Mouse (Mus musculus) ES-CJ7 (cell line): ENCODE results near the gene Rnf145.

ENCODE experiments used
- DNase-seq: peaks from one replicate; pipeline ENCODE4 v3.0.0; 2011; ENCODE audit warnings: low read depth, low spot score

The Rnf145 gene

DNA sequence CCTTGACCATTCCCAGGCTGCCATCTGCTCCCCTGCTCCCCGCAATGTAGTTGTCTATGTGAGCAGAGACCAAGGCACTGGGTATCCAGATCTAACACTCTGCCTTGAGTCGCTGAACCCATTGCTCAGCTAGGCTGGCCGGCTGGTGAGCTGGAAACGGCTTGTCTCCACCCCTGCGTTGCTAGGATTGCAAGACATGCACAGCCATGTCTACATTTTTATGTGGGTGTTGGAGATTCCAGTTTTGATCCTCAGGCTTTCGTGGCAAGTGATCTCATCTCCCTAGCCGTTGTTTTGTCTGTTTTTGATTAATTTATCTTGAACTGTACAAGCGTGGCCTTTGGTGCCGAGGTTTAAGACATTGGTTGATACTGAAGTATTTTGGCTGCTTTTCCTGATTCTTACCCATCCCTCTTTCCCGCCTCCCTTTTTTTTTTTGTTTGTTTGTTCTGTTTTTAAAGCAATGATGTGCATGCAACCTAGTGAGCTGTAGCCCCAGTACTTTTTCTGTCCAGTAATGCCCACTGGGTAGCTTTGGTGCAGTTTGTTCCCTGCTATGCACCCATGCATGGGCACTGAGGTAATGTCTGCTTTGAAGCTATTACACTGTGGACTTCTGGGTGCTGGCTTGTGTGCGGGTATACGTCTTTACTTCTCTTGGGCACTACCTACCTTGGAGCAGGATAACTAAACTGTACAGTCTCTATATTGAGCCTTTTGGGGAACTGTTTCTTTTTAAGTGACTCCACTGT is 16.4 kb downstream of the Rnf145 start:
- no peak for DNase-seq

DNA sequence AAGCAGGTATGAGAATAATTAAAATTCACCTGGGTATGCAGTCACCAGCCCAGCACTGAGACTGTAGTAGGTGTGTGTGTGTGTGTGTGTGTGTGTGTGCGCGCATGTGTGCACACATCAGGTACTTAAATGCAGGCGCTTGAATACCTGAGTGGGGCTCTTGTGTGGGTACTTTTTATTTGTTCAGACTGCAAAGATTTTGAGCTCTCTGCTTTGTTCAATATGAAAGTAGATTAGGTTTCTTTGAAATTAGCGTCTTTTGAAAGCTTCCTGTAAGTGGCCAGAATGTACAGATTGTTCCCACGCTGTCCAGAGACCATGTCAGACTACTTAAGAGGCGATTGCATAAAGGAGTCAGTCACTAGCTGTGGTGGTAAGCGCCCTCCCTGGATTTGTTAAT is 18.6 kb downstream of the Rnf145 start:
- DNase-seq: no peak

DNA sequence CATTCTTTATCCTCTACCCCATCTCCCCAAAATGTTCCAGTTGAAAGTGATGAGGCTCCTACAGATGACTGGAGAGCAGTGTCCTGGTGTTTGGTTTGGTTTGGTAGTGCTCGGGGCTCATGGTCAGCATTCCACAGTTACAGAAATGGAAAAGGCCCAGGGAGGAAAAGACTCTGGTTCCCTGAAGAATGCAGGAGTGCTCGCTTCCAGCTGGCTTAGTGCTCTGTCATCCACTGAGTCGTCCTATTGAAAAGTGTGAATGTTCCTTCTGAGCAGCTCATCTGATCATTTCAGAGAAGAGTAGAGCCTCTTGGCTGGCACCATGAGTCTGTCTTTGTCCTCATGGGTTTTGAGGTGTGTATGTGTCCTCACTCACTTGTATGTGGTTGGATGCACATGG is 19.3 kb downstream of the Rnf145 start:
- DNase-seq: no peak

DNA sequence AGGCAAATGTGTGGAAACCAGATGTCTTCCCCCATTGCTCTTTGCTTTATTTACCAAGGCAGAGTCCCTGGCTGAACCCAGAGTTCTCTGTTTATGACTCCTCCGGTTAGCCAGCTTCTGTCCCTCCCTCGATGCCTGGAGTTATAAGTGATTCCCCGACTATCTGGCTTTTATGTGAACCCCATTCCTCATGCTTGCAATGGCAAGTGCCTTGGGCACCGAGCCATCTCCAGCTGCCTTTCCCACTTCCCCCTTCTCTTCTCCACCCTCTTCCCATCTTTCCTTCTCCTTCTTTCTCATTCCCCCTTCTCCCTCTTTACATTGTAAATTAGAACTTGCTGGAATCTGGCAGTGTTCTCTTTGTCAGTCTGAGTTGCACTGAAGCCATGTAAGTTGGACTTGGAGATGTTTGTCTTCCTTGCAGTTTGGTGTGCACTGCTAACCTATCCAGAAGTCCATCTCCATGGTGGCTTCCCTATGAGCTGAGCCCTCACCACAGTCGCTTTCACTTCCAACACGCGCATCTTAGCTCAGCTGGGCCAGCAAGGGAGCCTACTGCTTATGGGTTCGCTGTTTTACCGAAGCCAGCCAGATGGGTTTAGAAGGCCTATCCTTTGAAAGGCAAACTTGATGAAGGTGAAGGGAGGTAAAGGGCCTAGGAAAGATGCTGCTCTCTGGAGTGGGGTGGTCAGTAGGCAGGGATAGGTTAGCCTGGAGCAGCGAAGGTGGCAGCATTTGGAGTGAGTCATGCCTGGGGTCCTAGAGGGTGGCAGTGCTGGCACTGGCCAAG is 19.9 kb downstream of the Rnf145 start:
- no peak for DNase-seq

DNA sequence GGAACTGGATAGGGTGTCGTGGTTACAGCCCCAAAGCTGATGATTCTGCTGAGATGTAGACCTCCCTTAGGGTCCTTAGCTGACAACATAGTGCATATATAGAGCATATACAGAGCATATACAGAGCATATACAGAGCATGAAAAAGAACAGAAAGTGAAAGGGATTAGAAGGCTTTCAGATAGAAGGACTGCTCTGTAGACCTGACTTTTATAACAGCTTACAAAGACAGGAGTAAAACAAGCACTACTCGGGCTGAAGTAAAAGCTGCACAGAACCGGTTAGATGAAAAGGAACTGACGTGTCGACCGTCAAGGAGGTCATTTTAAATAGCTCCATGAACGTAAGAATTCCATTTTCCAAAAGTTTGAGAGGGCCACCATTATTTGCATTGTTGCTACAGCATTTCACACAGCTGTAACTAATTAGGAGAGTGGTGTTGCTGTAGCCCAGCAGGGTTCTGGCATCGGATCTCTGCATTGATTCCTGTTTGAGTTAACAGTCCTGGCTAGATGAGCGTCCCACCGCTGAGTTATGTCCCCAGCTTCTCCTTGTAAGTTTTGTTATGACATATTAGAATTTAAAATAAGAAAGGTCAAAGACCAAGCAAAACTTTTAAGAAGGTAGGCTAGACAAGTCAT is 20.6 kb downstream of the Rnf145 start:
- DNase-seq: no peak

DNA sequence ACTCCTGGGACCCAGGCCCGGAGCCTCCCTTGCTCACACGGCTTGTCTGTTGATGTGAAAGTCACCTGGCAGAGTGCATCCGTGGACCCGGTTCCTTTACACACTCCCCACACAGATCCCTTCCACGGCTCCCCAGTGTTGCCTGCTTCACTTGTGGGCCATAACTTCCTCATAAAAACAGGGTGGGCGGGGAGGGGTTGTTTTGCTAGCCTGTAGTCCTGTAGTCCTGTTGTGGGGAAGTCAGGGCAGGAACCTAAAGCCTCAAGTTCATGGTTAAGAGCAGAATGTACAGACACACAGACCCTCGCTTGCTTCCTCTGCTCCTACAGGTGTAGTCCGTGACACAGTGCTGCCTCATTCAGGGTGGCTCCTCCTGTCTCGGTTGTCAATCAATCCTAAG is 21.5 kb downstream of the Rnf145 start:
- DNase-seq: no peak

DNA sequence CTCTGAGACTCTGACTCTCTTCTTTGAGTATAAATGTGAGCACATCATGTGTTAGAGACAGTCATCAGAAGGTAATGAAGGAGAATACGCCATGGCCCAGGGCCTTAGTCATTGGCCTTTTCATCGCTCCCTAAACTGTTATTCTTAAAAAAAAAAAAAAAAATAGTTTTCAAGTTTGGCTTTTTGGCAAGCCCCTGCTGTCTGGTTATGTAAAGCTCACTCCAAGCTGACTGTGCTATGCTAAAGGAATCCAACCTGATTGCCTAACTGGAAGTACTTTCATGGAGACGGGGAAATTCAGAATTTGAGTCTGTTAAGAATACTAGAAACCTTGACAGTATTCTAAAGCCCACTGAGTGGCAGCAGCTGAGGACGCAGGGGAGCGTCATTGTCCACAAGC is 22.5 kb downstream of the Rnf145 start:
- DNase-seq: no peak

DNA sequence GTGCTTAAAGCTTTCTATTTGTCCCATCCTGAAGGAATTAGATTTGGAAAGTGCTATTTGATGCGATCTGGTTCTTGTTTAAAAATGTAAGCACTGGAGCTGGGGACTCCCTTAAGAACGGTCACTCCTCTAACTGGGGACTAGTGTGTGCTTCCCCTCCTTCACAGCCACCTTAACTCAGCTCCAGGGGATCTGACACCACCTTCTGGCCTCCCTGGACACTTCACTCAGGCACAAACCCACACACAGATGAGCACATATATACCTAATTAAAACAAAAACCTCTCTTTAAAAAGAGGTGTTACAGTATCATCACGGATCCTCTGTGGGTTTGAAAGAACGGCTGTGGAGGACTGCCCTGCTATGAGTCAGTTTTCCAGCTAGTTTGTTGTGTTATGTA is 23.0 kb downstream of the Rnf145 start:
- no peak for DNase-seq

DNA sequence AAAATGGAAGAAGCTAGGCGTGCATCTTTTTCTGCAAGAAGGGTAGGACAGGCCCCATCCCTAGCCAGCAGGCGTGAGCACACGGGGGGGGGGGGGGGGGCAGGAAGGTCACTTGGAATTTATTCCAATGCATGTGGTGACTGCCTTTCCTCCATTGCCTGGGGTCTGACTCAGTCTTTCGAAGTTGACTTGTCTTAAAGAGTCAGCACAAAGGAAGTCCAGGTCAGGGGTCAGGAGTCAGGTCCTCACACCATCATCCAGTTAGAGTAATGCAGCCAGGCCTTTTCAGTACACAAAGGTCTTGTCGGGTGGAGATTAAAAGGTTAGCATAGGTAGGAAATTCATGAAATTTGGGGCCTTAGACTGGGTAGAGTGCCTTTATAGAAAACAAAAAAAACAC is 24.8 kb downstream of the Rnf145 start:
- DNase-seq: no peak

DNA sequence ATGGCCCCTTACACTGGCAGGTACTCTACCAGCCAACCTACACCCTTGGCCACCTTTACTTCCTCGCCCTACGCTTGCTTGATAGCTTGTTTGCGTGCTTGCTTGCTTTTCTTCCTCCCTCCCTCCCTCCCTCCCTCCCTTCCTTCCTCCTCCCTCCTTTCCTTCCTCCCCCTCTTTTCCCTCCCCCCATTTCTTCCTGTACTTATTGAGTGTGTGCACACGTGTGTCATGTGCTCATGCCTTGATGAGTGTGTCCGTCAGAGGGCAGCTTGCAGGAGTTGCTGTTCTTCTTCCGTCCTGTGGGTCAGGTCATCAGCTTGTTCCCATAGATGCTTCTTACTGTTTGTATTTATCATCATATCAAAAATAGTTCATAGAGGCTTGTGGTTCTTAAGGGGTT is 25.2 kb downstream of the Rnf145 start:
- no peak for DNase-seq

DNA sequence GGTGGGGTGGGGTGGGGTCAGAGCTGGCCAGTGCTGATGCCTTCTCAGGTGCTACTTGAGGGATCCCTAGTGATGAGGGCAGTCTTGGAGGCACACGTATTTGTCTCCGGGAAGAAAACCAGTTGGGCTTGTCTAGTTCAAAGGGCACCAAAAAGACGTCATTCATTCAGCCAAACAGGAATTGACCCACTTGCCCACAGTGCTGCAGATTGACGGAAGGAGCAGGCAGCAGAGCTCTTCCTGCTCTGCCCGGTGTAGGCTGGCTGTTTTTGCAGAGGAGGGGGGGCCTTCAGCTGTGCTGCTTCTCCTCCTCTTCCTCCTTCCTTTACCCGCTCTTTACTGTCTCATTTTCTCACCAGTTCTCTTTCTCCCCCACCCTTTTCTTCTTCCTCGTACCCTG is 26.4 kb downstream of the Rnf145 start:
- no peak for DNase-seq

DNA sequence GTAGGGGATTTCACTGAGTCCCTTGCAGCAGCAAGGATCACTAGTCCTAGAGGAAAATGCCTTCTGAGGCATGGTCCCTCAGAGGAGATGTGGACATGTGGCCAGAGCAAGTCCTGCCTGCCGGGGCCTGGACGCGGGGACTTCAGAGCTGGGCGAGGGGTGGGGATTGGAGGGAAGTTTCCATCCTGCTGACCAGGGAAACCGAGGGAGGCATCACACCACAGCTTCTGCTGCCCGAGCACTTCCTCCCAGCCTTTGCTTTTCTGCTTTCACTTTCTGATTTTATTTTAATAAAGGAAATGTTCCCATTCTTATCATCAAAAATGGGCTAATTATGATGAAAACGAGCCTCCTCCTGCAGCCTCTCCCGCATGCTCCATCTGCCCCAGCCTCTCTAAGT is 27.5 kb downstream of the Rnf145 start:
- no peak for DNase-seq

DNA sequence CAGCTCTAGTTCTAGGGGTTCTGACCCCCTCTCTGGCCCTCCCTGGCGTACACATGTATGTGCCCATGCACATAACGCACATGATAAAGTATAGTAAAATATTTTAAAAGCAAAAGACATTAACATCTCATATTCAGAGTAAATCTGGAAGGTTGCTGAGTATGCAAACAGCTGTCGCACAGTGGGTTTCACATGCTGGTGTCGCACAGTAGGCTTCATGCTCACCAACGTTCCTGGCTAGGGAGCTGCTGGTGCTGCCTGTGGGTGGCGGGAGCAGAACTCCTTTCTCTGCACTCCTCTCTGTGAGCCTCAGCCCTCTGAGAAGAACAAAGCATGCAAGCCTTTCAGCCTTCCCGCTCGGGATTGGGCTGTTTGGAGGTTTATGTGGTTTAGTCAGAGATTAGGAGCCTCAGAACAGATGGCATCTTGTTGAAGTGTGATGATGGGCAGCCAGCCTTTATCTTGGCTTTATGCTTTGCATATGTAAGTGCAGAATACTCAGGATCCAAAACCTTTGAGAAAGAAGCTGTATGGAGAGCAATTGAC is 29.0 kb downstream of the Rnf145 start:
- DNase-seq: no peak

DNA sequence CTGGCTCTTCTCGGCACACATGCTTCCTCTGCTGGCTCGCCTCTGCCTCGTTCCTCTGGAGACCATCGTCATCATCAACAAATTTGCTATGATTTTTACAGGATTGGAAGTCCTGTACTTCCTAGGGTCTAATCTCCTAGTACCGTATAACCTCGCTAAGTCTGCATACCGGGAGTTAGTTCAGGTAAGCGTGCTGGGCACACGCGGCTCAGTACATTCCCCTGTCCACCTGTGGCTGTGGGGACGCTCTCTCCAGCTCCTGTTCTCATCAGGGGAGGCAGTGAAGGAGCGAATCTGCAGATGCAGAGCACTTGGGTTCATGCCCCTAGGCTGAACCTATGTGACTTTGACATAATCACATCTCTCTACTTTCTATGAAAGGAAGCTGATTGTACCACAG is 30.1 kb downstream of the Rnf145 start:
- no peak for DNase-seq

DNA sequence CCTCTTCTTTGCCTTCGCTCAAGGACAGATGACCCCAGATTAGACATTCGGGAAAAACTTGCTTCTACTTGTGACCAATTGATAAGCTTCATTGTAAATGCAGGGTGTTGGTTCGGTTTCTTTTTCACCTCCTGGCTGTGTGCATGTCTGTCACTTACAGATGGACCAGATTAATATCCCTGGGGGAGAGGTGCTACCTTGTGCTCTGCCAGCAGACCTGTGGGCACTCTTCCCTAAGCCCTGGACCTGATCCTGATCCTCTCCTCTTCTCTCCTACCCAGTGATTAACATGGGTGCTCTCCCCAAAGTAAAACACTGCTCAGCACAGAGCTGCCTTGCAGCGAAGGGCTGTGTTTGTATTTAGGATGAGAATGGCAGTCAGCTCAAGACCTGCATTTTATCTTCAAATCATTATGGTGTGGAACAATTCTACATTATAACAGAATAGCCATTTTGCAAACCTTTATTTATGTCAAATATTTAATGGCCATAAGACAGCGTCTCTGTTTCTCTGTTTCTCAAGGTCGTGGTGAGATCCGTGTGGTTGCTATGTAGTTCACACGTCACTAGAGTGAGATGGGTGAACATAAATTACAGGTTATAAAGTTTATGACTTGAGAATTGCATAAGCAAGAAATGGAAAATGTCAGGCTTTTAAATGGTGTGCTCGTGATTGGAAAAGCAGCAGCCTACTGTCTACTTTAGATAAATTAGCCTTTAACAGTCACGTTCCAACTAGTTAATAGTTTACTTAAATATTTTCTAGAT is 30.9 kb downstream of the Rnf145 start:
- DNase-seq: no peak

DNA sequence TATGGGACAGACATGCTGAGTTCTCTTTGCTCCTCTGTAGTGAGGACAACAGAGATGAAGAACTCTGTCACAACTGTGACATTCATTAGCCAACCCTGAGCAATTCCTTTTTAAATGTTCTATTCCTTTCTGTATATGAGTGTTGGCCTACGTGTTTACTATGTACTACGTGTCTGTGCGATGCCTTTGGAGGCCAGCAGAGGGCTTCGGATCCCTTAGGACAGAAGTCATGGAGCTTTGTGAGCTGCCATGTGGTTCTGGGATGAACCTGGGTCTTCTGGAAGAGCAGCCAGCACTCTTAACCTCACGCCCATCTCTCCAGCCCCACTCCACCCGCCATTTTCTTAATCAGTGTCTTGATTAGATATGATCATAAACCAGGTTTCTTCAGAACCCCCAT is 32.2 kb downstream of the Rnf145 start:
- peak; percentile 77 for DNase-seq

DNA sequence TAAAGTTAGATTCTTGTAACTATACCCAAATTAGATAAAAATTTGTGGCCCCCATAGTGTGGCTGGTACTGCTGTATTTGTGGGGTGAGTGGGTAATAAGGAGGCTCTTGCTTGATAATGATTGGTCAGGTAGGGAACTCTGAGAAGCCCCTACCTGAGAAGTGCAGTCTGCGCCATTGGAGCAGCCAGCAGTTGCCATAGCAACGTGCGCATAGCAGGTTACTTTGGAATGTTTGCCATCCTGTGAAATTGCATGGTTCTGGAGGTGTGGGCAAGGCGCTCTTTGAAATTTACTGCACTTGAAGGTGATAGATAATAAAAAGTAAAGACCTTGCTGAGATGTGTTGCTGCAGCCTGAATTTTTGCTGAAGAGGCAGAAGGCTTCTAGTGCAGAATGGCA is 35.6 kb downstream of the Rnf145 start:
- DNase-seq: no peak

DNA sequence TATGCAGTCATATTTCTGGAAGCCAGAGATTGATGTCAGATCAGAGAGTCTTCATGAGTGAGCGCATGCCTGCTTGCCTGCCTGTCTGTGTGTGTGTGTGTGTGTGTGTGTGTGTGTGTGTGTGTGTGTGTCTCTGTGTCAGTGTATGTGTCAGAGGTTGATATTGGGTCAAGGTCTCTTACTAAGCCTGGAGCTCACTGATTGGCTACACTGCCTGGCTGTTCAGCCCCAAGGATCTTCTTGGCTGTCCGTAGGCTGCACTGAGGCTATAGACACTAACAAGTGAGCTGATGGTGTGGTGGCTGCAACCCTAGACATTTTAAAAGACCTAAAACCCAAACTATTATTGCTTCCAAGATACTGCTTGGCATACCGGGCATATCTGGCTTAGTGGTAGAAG is 39.8 kb downstream of the Rnf145 start:
- DNase-seq: no peak

DNA sequence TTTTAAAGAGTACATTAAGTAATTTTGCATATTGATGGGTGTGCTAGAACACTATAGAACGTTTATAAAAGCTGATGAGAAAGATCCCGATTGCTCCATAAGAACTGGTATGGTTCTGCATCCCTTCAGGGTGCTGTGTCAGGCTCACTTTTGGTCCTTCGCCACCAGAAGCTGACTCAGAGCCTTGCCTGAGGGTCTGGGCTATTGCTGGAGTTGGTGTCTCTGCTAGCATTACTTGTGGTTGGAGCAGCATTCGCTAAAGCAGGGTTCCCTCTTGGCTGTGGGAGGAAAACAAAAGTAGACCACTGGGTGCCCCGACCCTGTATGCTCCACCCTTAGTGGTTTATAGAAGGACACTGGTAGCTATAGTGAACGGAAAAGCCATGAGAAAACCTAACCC is 40.7 kb downstream of the Rnf145 start:
- DNase-seq: no peak

DNA sequence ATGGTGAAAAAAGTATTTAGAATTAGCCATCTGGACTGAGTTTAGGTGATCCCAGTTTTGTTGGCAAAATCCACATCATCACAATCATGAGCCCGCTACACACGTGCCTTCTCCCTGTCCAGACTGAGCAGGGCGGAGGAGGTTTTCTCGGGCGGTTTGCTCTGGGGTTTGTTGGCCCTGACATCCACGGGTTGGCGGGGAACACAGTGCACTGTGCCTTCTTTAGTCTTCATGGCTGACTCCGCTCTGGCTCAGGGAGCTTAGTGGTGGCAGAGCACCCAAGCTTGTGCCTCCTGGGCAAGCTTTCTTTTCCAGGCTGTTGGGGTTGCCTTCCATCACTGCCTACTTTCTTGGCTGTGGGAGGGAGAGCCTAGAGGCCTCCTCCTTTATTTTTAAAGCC is 41.6 kb downstream of the Rnf145 start:
- no peak for DNase-seq

DNA sequence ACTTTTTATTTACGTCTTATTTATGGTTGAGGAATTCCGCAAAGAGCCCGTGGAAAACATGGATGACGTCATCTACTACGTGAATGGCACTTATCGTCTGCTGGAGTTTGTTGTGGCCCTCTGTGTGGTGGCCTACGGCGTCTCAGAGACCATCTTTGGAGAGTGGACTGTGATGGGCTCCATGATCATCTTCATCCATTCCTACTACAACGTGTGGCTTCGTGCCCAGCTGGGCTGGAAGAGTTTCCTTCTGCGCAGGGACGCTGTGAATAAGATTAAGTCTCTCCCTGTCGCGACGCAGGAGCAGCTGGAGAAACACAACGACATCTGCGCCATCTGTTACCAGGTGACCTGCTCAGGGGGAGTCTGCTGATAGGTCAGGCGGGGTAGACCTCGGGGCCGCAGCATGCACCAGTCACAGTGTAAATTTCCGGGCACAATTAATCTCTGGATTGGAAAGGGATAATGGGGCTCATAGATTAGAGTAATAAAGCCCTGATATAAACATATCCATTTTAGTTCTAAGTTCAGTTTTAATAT is 42.8 kb downstream of the Rnf145 start:
- DNase-seq: no peak
